Mouse (Mus musculus): ENCODE data around the gene Tmem37. TPM values are rescaled to one million over a fixed set of nuclear protein-coding genes. Genes with fewer than 3 reads are reported as not detected.

Gene Tmem37
- polyA plus RNA-seq, 1 experiment from 2014 or later, result 6.5 TPM

DNA sequence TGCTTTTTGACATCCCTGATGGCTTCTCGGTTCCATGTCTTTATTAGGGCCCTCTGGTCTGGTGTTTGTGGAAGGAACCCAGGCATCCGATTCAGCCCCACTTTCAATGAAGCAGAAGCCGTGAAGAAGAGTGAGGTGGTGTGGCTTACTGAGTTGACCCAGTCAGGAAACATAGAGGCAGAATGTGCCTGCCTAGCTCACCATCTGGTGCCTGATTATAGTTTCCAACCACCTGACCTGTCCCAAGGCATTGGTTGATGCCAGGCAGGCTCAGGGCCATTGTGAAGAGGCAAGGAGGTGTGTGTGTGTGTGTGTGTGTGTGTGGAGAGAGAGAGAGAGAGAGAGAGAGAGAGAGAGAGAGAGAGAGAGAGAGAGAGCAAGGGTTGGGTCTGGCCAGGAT, 43.4 kb downstream of the Tmem37 start:
- no peaks in the 10 kb centered on the region for H3K36me3 ChIP-seq
- no peaks in the 10 kb centered on the region for H3K4me1 ChIP-seq
- H3K4me2 ChIP-seq, result no peak overlapping the region
- no peaks in the 10 kb centered on the region for H3K27me3 ChIP-seq (replicated peaks)
- no peak overlapping the region for H3K9ac ChIP-seq (replicated peaks)
- WGBS, result 92% methylated on average over 3 of the region's 3 CpGs
- no peak overlapping the region for H3K4me3 ChIP-seq (replicated peaks)
- no peak for ATAC-seq (ENCODE audit: low FRiP score)
- no peaks in the 10 kb centered on the region for H3K9me3 ChIP-seq (replicated peaks)
- H3K27ac ChIP-seq (replicated peaks), result no peak overlapping the region

DNA sequence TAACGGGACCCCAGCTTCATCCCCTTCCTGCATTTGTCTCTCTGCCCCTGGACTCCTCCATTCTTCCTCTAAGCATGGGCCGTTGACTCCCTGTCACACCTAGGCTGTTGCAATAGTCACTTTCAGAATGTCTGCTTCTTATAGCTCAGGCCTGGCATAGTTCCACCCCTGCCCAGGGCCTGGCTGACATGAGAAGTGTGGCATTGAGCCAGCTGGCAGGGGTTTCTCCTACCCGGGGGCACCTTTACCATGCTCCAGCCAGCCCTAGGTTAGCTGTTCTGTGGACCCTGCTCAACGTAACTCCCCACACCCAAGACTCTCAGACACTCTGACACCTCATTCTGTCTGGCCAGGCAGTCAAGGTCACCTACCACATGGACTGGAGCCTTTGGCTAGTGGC, 46.2 kb downstream of the Tmem37 start:
- Histone ChIP-seq H3K4me1 (no peaks in the 10 kb centered on the region), H3K4me2 (no peak overlapping the region), H3K9ac (replicated peaks) (no peak overlapping the region), H3K9me3 (replicated peaks) (no peaks in the 10 kb centered on the region), H3K27me3 (replicated peaks) (no peaks in the 10 kb centered on the region), H3K27ac (replicated peaks) (no peak overlapping the region), H3K36me3 (no peaks in the 10 kb centered on the region), H3K4me3 (replicated peaks) (no peak overlapping the region)
- no peak for ATAC-seq (ENCODE audit: low FRiP score)
- WGBS, result 67% methylated on average over 4 of the region's 4 CpGs

- ATAC-seq (ENCODE audit: low FRiP score), result no peak
- no peak overlapping the region for H3K4me2 ChIP-seq
- H3K9ac ChIP-seq (replicated peaks), result no peak overlapping the region
- no peaks in the 10 kb centered on the region for H3K9me3 ChIP-seq (replicated peaks)
- 37% methylated on average over 2 of the region's 2 CpGs for WGBS
- H3K36me3 ChIP-seq, result no peaks in the 10 kb centered on the region
- no peaks in the 10 kb centered on the region for H3K4me1 ChIP-seq
- no peaks in the 10 kb centered on the region for H3K27me3 ChIP-seq (replicated peaks)
- H3K4me3 ChIP-seq (replicated peaks), result no peak overlapping the region
- no peak overlapping the region for H3K27ac ChIP-seq (replicated peaks)
These were observed 48.8 kb downstream of the Tmem37 start for GRCm38 (mm10) chr1:120025050-120025439.

DNA sequence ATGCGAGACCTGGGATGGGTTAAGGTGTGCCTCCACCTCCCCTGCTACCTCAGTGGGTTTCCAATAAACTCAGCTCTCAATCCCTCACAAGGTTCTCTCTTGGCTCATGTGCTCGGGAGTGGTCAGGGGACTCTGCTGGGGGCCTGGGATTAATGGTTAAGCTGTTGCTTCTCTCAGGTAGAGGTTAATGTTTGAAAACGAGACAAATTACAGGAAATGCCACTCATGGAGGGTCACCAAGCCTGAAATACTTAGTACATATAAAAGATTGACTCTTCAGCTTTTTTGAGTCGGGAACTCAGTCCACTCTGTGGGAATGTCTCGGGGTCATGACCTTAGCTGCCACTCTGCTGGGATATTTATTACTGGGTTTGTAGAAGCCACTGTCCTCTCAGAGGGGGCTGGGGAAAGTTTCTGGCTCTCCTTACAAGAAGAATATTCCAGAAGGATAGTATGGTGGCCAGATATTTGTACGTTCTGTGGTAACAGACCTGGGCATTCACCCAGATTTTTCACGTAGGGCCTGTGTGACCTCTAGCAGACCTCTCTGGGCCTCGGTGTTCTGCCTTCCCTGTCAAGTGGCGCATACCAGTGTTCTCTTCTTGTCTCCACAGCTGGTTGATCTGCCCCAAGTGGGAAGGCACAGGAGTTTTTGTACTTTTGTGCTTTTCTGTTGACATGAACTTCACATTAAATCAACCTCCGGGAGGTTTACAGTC, 49.4 kb downstream of the Tmem37 start:
- Histone ChIP-seq H3K4me2 (no peak overlapping the region), H3K9me3 (replicated peaks) (no peaks in the 10 kb centered on the region), H3K4me1 (no peaks in the 10 kb centered on the region), H3K36me3 (no peaks in the 10 kb centered on the region), H3K9ac (replicated peaks) (no peak overlapping the region), H3K27me3 (replicated peaks) (no peaks in the 10 kb centered on the region), H3K27ac (replicated peaks) (no peak overlapping the region), H3K4me3 (replicated peaks) (no peak overlapping the region)
- ATAC-seq (ENCODE audit: low FRiP score), result no peak
- 68% methylated on average over 10 of the region's 10 CpGs for WGBS

GRCm38 (mm10) chr1:120021951-120022350, 51.9 kb downstream of the Tmem37 start:
- Histone ChIP-seq H3K9me3 (replicated peaks) (no peaks in the 10 kb centered on the region), H3K4me1 (no peaks in the 10 kb centered on the region), H3K27ac (replicated peaks) (no peak overlapping the region), H3K27me3 (replicated peaks) (no peaks in the 10 kb centered on the region), H3K4me2 (no peak overlapping the region), H3K9ac (replicated peaks) (no peak overlapping the region), H3K36me3 (no peaks in the 10 kb centered on the region), H3K4me3 (replicated peaks) (no peak overlapping the region)
- 92% methylated on average over 17 of the region's 17 CpGs for WGBS
- no peak for ATAC-seq (ENCODE audit: low FRiP score)

DNA sequence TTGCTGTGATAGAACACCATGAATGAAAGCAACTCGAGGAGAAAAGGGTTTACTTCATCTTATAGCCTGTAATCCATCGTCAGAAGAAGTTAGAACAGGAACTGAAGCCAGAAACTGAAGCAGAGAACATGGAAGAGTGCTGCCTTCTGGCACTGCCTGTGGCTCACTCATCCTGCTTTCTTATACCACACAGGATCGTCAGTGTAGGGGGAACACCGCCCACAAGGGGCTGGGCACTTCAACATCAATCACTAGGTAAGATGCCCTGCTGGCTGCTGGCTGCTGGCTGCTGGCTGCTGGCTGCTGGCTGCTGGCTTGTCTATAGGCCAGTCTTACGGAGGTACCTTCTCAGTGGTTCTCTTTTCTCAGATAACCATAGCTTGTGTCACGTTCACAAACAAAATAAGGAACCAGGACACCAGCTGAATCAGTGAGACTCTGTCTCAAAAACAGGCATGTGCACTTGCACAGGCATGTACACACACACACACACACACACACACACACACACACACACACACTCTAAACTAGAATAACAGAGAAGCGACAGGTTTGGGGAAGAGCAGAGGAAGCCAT, 53.5 kb downstream of the Tmem37 start:
- H3K27me3 ChIP-seq (replicated peaks), result no peaks in the 10 kb centered on the region
- no peaks in the 10 kb centered on the region for H3K9me3 ChIP-seq (replicated peaks)
- 73% methylated on average over 7 of the region's 7 CpGs for WGBS
- no peak overlapping the region for H3K9ac ChIP-seq (replicated peaks)
- H3K4me1 ChIP-seq, result no peaks in the 10 kb centered on the region
- no peak overlapping the region for H3K4me2 ChIP-seq
- H3K27ac ChIP-seq (replicated peaks), result no peak overlapping the region
- ATAC-seq (ENCODE audit: low FRiP score), result no peak
- no peaks in the 10 kb centered on the region for H3K36me3 ChIP-seq
- H3K4me3 ChIP-seq (replicated peaks), result no peak overlapping the region

- no peak overlapping the region for H3K27ac ChIP-seq (replicated peaks)
- ATAC-seq (ENCODE audit: low FRiP score), result no peak
- H3K4me2 ChIP-seq, result no peak overlapping the region
- H3K4me1 ChIP-seq, result no peaks in the 10 kb centered on the region
- no peaks in the 10 kb centered on the region for H3K27me3 ChIP-seq (replicated peaks)
- no peak overlapping the region for H3K4me3 ChIP-seq (replicated peaks)
- H3K36me3 ChIP-seq, result no peaks in the 10 kb centered on the region
- no peak overlapping the region for H3K9ac ChIP-seq (replicated peaks)
- 92% methylated on average over 12 of the region's 12 CpGs for WGBS
- no peaks in the 10 kb centered on the region for H3K9me3 ChIP-seq (replicated peaks)
These were observed 54.4 kb downstream of the Tmem37 start for GRCm38 (mm10) chr1:120019428-120019827.

DNA sequence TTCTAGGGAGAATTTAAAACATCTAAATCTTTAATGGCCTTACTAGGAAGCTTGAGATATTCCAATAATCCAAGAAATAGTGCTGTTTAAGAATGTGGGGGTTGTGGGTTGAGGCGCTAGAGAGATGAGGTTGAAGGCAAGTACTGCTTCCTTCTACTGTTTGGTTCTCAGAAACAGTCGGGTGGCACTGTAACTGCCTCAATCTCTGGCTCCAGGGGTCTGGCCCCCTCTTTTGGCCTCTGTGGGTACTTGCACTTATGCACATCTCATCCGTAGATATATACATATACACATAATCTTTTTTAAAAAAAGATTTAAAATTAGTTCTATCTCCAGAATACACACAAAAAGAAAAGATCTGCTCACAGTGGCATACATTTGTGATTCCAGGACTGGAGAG, 55.0 kb downstream of the Tmem37 start:
- Histone ChIP-seq H3K9ac (replicated peaks) (no peak overlapping the region), H3K27me3 (replicated peaks) (no peaks in the 10 kb centered on the region), H3K4me2 (no peak overlapping the region), H3K9me3 (replicated peaks) (no peaks in the 10 kb centered on the region), H3K4me3 (replicated peaks) (no peak overlapping the region), H3K36me3 (no peaks in the 10 kb centered on the region), H3K4me1 (no peaks in the 10 kb centered on the region), H3K27ac (replicated peaks) (no peak overlapping the region)
- ATAC-seq (ENCODE audit: low FRiP score), result no peak
- WGBS, result 68% methylated on average over 3 of the region's 3 CpGs

Other genes with a start within 250 kb of the Tmem37 start
- gene Ptpn4, start 236.5 kb downstream of the Tmem37 start, polyA plus RNA-seq (2015; fragmentation: Nextera tagmentation; extraction: Ambion mirVana), result 7.7 and 11.8 TPM in 2 replicates
- 5.9 and 6.6 TPM in 2 replicates for gene Tmem177, start 160.9 kb downstream of the Tmem37 start, polyA plus RNA-seq (2015; fragmentation: Nextera tagmentation; extraction: Ambion mirVana)
- 0.22 and 0.26 TPM in 2 replicates for gene Cfap221, start 76.8 kb downstream of the Tmem37 start, polyA plus RNA-seq (2015; fragmentation: Nextera tagmentation; extraction: Ambion mirVana)
- 0.84 and 0.89 TPM in 2 replicates for gene Sctr, start 67.2 kb downstream of the Tmem37 start, polyA plus RNA-seq (2015; fragmentation: Nextera tagmentation; extraction: Ambion mirVana)
- 1,502 and 1,904 TPM in 2 replicates for gene Dbi, start 47.0 kb upstream of the Tmem37 start, polyA plus RNA-seq (2015; fragmentation: Nextera tagmentation; extraction: Ambion mirVana)
- 17.3 and 17.9 TPM in 2 replicates for gene 3110009E18Rik, start 47.1 kb upstream of the Tmem37 start, polyA plus RNA-seq (2015; fragmentation: Nextera tagmentation; extraction: Ambion mirVana)
- gene Steap3, start 198.6 kb upstream of the Tmem37 start, polyA plus RNA-seq (2015; fragmentation: Nextera tagmentation; extraction: Ambion mirVana), result 3.9 and 5.4 TPM in 2 replicates